Mouse (Mus musculus): ENCODE data around the gene Cldn3. TPM values are rescaled to one million over a fixed set of nuclear protein-coding genes. Genes with fewer than 3 reads are reported as not detected.

Gene Cldn3
- 0.85 and 1.2 TPM in 2 replicates for polyA plus RNA-seq (2021; fragmentation: Nextera tagmentation)
- long read RNA-seq, experiment 1, partial matches to known transcripts = 0 of 1 reads
- long read RNA-seq, experiment 1, other reads (novel, unspliced or antisense) = 0 of 1 reads
- long read RNA-seq, experiment 2, partial matches to known transcripts = 0 of 2 reads
- long read RNA-seq, experiment 2, other reads (novel, unspliced or antisense) = 0 of 2 reads

GRCm38 (mm10) chr5:134985633-134986297 lies at the start of gene Cldn3:
TSS of gene Cldn3 (plus strand) at chr5:134986214.

GRCm38 (mm10) chr5:134946857-134947255 lies 39.2 kb upstream of the Cldn3 start, which contains the start of gene Cldn4:
TSS of gene Cldn4 (minus strand) at chr5:134946934.

GRCm38 (mm10) chr5:135008671-135009589 lies 22.9 kb downstream of the Cldn3 start, which contains the start of gene Abhd11:
TSS of gene Abhd11 (plus strand) at chr5:135009152.

GRCm38 (mm10) chr5:135023344-135024173 lies 37.5 kb downstream of the Cldn3 start, which contains the start of gene Stx1a:
TSS of gene Stx1a (plus strand) at chr5:135023482.

Other genes starting within 250 kb of the Cldn3 start
- gene Eln, start 238.9 kb upstream of the Cldn3 start, polyA plus RNA-seq (2021; fragmentation: Nextera tagmentation) = 0.22 and 0.41 TPM in 2 replicates
- not detected in 2 replicates for gene Tmem270, start 79.5 kb upstream of the Cldn3 start, polyA plus RNA-seq (2021; fragmentation: Nextera tagmentation)
- gene Cldn13, start 70.7 kb upstream of the Cldn3 start, polyA plus RNA-seq (2021; fragmentation: Nextera tagmentation) = not detected in 2 replicates
- gene Mettl27, start 53.8 kb upstream of the Cldn3 start, polyA plus RNA-seq (2021; fragmentation: Nextera tagmentation) = 6.6 and 7.4 TPM in 2 replicates
- gene Cldn4, start 39.3 kb upstream of the Cldn3 start, polyA plus RNA-seq (2021; fragmentation: Nextera tagmentation) = not detected in 2 replicates
- gene Abhd11, start 22.9 kb downstream of the Cldn3 start, polyA plus RNA-seq (2021; fragmentation: Nextera tagmentation) = 45.6 and 48.8 TPM in 2 replicates
- gene Stx1a, start 37.3 kb downstream of the Cldn3 start, polyA plus RNA-seq (2021; fragmentation: Nextera tagmentation) = 244 and 306 TPM in 2 replicates
- gene Dnajc30, start 78.0 kb downstream of the Cldn3 start, polyA plus RNA-seq (2021; fragmentation: Nextera tagmentation) = 77.9 and 78.6 TPM in 2 replicates
- 46.3 and 50.4 TPM in 2 replicates for gene Bud23, start 78.7 kb downstream of the Cldn3 start, polyA plus RNA-seq (2021; fragmentation: Nextera tagmentation)
- gene Vps37d, start 92.1 kb downstream of the Cldn3 start, polyA plus RNA-seq (2021; fragmentation: Nextera tagmentation) = 1.9 and 8.2 TPM in 2 replicates
- 0.31 and 0.50 TPM in 2 replicates for gene Mlxipl, start 103.7 kb downstream of the Cldn3 start, polyA plus RNA-seq (2021; fragmentation: Nextera tagmentation)
- 15.9 and 17.1 TPM in 2 replicates for gene Tbl2, start 163.4 kb downstream of the Cldn3 start, polyA plus RNA-seq (2021; fragmentation: Nextera tagmentation)
- gene Bcl7b, start 182.1 kb downstream of the Cldn3 start, polyA plus RNA-seq (2021; fragmentation: Nextera tagmentation) = 87.3 and 94.7 TPM in 2 replicates
- gene Baz1b, start 201.1 kb downstream of the Cldn3 start, polyA plus RNA-seq (2021; fragmentation: Nextera tagmentation) = 8.8 and 11.9 TPM in 2 replicates

Data from left cerebral cortex, adult 6 months (tissue).